Mouse (Mus musculus): ENCODE measurements around the gene Cdk2ap1. TPM values are rescaled to one million over a fixed set of nuclear protein-coding genes. Genes with fewer than 3 reads are reported as not detected.

The Cdk2ap1 gene
- polyA plus RNA-seq, 1 experiment, result 321 TPM

- no peak overlapping the region for H3ac ChIP-seq (ENCODE audit: control insufficient read depth, insufficient read length, low read depth)
- H3K4me3 ChIP-seq (ENCODE audit: insufficient read depth, poor library complexity, severe bottlenecking), result no peak overlapping the region
- peaks cover 56% of the 10 kb centered on the region for H3K36me3 ChIP-seq (ENCODE audit: control insufficient read depth, insufficient read depth)
- no peaks in the 10 kb centered on the region for H3K27me3 ChIP-seq (ENCODE audit: control insufficient read depth, insufficient read depth, insufficient read length)
- no peaks in the 10 kb centered on the region for H3K79me3 ChIP-seq (ENCODE audit: low read depth)
- no peak for TF ChIP-seq USF1 (IDR thresholded peaks at IDR 0.05; ENCODE audit: low read depth)
- TF ChIP-seq CTCF (IDR thresholded peaks at IDR 0.05; ENCODE audit: control insufficient read depth, insufficient read depth, insufficient read length), result no peak
- no peak for TF ChIP-seq MYOG (IDR thresholded peaks at IDR 0.05; ENCODE audit: control insufficient read depth, extremely low read depth, insufficient read length)
- no peak for TF ChIP-seq CEBPB (IDR thresholded peaks at IDR 0.05; ENCODE audit: low read depth)
- TF ChIP-seq MAX (IDR thresholded peaks at IDR 0.05), result no peak
- TF ChIP-seq MYOD1 (IDR thresholded peaks at IDR 0.05; ENCODE audit: control insufficient read depth, insufficient read length, low read depth), result no peak
- no peak for TF ChIP-seq FOSL1 (IDR thresholded peaks at IDR 0.05; ENCODE audit: insufficient read depth, low read length, poor library complexity, severe bottlenecking)
- H3K79me2 ChIP-seq (ENCODE audit: control insufficient read depth, insufficient read depth), result no peaks in the 10 kb centered on the region
Observed at GRCm38 (mm10) chr5:124296475-124296874, 66.4 kb downstream of the Cdk2ap1 start.

Other genes with a start within 250 kb of the Cdk2ap1 start
- 79.6 TPM for gene Arl6ip4, start 247.0 kb downstream of the Cdk2ap1 start, polyA plus RNA-seq (2012; fragmentation: generic; extraction: Trizol)
- 4.0 TPM for gene Pitpnm2, start 113.3 kb downstream of the Cdk2ap1 start, polyA plus RNA-seq (2012; fragmentation: generic; extraction: Trizol)
- 3.1 TPM for gene Mphosph9, start 35.1 kb downstream of the Cdk2ap1 start, polyA plus RNA-seq (2012; fragmentation: generic; extraction: Trizol)
- gene 2810006K23Rik, start 35.0 kb downstream of the Cdk2ap1 start, polyA plus RNA-seq (2012; fragmentation: generic; extraction: Trizol), result 7.8 TPM
- gene Sbno1, start 62.9 kb upstream of the Cdk2ap1 start, polyA plus RNA-seq (2012; fragmentation: generic; extraction: Trizol), result 13.0 TPM
- gene Kmt5a, start 76.8 kb upstream of the Cdk2ap1 start, polyA plus RNA-seq (2012; fragmentation: generic; extraction: Trizol), result 91.5 TPM
- gene Rilpl2, start 115.3 kb upstream of the Cdk2ap1 start, polyA plus RNA-seq (2012; fragmentation: generic; extraction: Trizol), result 22.8 TPM
- gene Snrnp35, start 120.1 kb upstream of the Cdk2ap1 start, polyA plus RNA-seq (2012; fragmentation: generic; extraction: Trizol), result 23.8 TPM
- 15.2 TPM for gene Rilpl1, start 168.3 kb upstream of the Cdk2ap1 start, polyA plus RNA-seq (2012; fragmentation: generic; extraction: Trizol)
- gene Tmed2, start 177.6 kb upstream of the Cdk2ap1 start, polyA plus RNA-seq (2012; fragmentation: generic; extraction: Trizol), result 187 TPM
- gene Ddx55, start 189.8 kb upstream of the Cdk2ap1 start, polyA plus RNA-seq (2012; fragmentation: generic; extraction: Trizol), result 6.9 TPM
- gene Eif2b1, start 216.0 kb upstream of the Cdk2ap1 start, polyA plus RNA-seq (2012; fragmentation: generic; extraction: Trizol), result 43.0 TPM
- 34.0 TPM for gene Gtf2h3, start 216.1 kb upstream of the Cdk2ap1 start, polyA plus RNA-seq (2012; fragmentation: generic; extraction: Trizol)